Mouse (Mus musculus) c-Kit-positive CD71-negative TER-119-negative erythroid progenitor cells, embryonic 14.5 days (primary cell): Measurements from ENCODE around the gene Naa15.

Source experiments
- DNase-seq: peaks from one replicate; pipeline ENCODE4 v3.0.0-alpha.2; 2013; ENCODE audit warnings: low read depth

The Naa15 gene

DNA sequence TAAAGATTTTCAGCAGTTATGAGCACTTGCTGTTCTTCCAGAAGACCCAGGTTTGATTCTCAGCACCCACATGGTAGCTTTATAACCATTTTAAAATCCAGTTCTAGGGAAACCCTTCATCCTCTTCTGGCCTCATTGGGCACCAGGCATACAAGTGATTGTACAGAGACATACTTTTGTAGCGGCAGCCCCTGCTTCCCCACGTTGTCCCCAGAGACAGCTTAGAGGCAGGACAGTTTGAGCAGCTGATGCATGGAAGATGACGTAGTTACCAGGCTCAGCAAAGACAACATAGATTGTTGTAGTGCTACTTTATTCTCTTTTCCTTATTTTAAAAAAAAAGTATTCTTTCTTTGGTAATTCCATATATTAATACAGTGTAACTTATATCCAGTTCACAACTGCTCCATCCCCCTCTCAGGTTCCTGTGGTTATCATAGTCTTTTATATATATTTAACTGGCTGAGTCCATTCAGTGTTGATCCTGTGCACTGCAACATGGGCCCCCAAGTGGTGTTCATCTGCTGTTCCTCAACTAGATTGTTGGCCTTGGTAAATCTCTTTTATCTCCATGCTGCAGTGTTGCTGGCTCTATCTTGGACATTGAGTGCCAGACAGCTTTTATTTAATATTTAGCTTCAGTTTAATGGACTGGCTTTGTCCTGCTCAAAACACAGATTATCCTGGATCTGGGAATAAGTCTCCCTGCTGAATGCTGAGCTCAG, 20.1 kb downstream of the Naa15 start:
- no peak for DNase-seq

DNA sequence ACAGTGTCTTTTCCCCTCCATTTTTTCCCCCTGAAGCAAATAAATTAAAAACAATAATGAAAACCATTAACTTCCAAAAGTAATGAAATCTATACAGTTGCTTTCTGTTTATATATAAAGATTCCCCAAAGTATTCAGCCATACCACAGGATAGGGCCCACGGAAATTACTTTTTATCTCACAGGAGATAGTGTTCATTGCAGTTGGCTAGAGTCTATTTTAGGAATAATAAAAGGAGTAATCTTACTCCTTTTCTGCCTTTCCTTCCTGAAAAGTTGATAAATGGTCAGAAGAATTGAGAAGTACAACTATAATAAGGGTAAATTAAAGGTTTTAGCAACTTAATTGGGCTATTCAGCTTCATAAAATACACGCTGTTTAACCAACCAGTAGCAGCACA, 53.6 kb downstream of the Naa15 start:
- no peak for DNase-seq

DNA sequence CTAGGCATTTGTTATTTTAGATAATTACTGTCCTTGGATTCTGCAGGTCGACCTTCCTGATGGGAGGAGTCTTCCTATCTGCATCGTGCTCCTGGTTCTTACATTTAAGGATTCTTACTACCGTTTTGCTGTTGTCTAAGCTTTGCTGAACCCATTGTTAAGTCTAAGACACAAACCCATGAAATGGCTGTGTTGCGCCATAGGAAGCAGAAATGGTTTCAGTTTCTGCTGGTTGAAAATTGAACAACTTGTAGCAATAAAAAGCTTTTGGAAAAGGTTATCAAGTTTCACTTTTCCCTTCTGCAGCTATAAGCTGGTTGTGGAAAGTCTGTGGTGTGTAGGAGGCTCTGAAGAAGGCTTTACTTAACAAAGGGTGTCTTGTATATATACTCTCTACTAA, 60.8 kb downstream of the Naa15 start:
- no peak for DNase-seq

DNA sequence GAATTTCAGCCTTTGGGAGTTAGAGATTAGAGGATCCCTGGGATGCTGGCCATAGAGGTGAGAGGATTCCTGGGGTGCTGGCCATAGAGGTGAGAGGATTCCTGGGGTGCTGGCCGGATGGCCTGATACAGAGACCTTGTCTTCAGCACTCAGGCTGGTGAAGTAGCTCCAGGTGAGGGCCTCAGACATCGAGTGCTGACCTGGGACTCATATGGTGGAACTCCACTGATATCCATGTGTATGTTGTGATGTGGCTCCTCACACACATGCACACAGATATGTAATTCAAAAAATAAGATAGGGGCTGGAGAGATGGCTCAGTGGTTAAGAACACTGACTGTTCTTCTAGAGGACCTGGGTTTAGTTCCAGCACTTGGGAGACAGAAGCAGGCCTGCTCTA, 64.9 kb downstream of the Naa15 start:
- no peak for DNase-seq

DNA sequence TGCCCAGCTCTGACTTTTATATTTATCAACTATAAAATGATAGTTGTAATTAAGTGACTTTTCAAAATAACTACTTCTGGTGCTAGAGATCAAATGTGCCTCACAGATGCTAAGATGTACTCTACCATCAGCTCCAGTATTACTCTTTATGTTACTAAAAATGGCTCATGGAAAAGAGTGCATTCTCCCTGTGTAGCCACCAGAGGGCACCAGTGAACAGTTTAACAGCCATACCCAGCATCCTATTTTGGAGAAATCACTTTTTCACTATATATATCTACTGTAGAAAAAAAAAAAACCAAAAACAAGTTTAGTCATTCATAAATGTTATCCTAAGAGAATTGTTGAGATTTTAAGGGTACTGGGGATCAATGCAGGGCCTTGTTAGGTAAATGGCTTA, 66.1 kb downstream of the Naa15 start:
- DNase-seq: peak; percentile 60

DNA sequence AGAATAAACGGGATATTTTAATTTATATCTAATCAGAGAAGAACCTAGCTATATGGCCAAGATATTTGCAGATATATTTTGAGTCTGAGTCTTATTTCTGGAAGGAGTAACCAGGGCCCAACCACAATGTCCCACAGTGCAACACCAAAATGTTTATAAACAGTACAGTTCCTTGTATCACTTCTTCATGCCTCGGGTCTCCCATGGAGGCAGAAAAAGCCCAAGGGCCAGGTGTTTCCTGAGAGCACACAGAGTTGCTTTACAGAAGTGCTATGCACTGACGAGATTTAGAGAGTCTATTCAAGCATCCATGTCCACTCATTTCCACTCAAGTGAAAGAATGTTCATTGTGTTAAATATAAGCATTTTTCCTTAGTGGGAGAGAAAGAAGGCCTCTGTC, 66.9 kb downstream of the Naa15 start:
- no peak for DNase-seq

DNA sequence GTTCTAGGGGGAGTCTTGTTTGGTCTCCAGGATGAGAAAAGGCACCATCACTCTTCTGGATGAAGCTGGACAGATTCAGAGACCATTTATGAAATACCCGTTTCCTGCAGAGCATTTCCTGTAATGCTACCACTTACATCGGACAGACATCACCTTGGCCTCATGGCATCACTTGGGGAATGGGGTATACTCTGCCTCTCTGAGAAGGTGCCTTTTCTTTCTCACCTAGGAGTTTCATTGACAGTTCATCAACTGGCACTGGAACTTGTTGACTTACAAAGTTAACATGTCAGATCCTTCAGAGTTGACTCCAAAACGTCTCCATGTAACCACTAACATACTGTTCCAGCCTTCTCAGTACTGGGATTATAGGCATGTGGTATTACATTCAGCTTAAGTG, 67.8 kb downstream of the Naa15 start:
- DNase-seq: no peak

DNA sequence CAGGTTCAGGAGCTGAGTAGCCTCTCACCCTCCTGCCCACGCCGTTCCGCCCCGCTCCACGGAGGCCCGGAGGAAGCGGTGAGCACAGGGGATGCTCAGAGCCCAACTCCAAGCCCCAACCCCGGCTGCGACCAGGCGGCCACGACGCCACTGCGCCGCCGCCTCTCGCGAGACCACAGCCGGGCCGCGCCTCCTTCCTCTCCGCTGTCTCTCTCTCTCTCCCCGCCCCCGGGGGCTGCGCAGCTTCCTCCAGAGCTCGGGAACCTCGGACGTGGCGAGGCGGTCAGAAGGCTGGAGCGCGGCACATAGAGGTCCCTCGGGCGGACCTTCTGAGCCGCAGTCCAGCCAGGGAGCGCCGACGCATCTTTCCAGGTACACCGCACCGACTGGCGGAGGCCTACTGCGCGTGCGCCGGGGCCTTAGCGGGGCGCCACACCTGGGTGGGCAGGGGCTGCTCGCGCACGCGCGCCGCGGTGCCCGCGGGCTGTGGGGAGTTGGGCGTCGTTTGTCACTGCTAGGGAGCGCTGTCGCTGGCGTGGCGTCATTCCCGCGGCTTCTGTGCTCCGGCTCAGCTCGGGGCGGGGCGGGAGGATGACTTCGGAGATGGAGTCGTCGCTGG, 68.9 kb downstream of the Naa15 start, which contains the start of gene Rab33b:
Gene Rab33b, plus strand, starts transcription at position 180 of the 619 bp plus-strand sequence.
- DNase-seq: peak; percentile 91

DNA sequence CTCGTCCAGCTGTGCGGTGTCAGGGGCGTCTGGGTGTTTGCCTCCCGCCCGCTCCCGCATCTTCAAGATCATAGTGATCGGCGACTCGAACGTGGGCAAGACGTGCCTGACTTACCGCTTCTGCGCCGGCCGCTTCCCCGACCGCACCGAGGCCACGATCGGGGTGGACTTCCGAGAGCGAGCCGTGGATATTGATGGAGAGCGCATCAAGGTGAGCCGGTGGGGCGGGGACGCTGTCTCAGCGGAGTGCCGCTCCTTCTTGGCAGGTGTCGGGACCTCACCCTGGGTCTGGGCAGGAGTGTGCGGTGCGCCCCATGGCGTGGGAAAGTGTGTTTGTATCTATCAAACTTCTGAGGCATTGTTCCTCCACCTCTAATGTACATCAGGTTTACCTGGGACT, 69.4 kb downstream of the Naa15 start:
- DNase-seq: no peak

DNA sequence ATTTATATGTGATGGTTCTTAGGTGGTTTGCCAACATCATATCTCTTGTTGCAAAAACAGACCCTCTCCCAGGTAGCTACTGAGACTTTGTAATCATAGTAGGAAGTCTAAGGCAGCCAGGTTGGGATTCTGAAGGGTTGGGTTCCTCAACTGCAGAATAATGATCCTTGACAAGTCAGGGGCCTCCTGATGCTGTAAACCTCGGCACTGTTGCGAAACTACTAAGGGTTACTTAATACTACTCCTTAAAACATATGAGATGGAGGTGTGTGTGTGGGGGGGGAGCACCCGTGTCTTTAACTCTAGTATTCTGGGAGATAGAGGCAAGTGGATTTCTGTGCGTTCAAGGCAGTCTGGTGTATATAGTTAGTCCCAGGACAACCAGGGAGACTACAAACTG, 70.4 kb downstream of the Naa15 start:
- DNase-seq: no peak

DNA sequence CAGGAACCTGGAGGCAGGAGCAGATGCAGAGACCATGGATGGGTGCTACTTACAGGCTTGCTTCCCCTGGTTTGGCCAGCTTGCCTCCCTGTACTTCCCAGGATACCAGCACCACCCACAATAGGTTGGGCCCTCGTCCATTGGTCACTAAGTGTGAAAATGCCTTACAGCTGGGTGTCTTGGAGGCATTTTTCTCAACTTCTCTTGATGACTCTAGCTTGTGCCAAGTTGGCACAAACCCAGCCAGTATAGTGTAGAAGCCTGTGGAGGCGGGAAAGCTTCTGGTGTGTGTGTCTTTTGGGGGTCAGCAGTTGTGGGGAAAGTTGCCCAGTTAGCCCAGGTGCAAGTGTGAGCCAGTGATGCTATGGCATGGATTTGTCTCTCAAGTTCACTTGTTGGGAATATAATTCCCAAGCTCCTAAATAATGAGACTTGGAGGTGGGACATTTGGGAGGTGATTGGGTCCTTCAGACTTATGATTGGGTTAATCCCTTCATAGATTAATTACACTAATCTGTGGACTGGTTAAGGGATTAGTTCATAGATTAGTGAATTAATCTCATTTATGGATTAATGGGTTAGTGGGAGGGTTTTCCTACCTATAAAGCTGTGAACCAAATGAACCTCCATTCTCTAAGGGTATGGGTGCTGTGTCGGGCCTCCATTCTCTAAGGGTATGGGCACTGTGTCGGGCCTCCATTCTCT, 71.7 kb downstream of the Naa15 start:
- no peak for DNase-seq

DNA sequence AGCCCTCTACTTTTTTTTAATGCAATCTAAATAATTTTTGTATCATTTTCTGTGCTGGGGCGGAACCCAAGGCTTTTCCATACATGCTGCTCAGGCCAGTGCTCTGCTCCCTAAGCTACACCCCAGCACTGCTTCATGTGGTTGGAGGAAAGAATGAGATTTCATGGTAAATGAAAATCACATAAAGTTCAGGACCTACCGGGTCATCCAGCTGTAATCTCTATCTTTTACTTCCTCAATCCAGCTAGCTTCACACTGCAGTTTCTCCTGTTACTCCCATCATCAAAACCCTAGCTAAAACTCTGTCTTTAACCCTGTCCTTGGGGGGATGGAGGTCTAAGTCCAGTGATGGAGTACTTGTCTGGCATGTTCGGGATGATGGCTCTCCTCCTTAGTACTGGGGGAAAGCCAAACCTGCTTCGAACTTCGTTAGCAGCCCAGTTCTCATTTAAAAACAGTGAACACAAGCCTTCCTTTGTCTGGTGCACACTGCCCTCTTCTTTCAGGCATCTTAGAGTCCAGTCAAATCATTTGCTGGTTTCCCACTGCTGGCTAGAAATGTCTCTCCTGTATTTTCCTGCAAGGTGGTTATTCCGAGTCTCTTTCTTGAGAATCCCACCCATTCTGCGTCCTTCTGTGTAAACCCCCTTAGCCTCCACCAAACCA, 75.3 kb downstream of the Naa15 start:
- no peak for DNase-seq

DNA sequence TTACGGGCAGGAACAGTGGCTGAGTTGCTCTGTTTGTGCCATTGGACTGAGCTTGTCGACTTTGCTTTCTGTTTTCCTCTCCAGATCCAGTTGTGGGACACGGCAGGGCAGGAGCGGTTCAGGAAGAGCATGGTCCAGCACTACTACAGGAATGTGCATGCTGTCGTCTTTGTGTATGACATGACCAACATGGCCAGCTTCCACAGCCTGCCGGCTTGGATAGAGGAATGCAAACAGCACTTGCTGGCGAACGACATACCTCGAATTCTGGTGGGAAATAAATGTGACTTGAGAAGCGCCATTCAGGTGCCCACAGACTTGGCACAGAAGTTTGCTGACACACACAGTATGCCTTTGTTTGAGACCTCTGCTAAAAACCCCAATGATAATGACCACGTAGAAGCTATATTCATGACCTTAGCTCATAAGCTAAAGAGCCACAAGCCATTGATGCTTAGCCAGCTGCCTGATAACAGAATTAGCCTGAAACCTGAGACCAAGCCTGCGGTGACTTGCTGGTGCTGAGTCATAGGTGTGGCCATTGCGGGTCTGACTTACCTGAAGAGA, 78.4 kb downstream of the Naa15 start:
- DNase-seq: no peak

DNA sequence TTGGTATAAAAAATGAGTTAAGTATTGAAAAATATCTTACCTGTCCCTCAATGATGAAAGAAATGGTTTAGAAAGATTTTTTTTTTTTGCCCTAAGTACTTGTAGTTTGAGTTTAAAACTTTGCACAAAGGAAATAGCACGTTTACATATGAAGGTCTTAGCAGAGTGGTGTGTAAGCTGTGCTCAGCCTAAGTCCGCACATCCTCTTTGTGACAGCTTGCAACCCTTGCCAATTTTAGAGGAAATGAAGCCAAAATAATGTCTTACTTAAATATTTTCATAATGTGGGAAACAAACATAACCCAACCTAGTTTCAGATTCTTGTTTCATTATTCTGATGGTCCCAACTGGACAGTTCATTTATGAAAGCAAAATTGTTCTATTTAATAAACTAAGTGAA, 79.5 kb downstream of the Naa15 start:
- DNase-seq: no peak

DNA sequence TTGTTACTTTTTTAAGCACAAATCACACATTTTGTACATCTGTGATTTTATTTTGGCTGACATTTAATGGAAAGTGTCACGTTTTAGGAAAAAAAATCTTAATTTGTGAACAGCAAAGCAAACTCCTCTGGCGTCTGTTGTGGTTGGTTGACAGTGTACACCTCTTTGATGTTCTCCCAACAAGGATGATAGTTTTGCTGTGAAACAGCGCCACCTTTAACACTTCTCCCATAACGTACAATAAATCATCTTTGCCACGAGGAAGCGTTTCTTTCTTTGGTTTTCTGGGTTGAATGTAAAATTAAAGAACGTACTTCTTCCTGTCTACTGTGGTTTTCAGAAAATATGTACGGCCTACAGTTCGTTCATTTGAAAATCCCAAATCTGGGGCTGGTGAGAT, 80.7 kb downstream of the Naa15 start:
- DNase-seq: no peak

DNA sequence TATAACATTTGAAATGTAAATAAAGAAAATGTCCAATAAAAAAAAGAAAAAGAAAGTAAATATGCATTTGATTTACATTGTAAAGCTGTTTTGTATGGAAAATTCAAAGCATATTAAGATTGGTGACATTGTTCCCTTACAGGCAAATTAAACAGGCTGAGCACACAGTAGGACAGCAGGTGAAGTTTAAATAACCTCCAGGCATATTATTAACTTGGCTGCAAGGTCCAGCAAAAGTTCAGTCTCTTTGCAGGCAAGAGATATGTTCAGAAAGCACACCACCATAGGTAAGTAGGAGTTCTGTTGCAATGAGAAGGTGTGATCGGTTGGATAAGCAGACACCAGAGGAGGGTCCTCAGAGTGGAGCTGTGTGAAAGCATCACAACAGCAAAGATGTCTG, 83.0 kb downstream of the Naa15 start:
- no peak for DNase-seq

DNA sequence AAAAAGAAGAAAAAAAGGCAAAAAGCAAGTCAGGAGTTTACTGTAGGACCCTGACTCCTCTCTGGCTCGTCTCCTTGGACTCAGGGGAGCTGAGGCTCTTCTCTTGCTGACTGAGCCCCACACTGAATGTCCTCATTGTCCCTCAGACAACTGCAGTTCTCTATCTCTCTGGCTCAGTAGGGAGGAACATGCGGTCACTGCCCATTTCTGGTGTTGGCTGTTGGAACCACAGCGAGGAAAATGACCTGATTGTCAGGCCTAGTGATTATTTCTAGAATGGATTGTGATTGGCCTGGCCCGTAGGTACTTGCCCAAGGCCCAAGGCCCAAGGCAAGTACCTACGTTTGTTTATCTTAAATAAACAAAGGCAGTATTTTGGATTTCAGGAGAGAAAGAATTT, 83.7 kb downstream of the Naa15 start:
- DNase-seq: no peak

DNA sequence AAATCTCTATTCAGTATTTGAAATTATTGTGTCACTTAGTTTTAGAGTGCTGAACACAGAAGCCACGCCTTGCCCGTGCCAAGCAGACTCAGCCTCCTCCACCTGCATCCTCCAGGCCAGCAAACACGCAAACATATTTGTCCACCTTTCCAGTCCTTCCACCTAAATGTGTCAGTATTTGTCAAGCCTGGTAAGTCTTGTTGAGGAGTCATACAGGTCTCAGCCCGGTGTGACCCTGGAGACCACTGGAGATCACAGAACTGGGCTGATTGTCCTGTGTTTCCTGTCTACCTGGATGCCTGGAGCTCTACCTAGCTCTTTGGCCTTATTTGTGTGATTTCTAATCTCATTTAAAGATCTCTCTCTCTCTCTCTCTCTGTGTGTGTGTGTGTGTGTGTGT, 84.9 kb downstream of the Naa15 start:
- DNase-seq: no peak

DNA sequence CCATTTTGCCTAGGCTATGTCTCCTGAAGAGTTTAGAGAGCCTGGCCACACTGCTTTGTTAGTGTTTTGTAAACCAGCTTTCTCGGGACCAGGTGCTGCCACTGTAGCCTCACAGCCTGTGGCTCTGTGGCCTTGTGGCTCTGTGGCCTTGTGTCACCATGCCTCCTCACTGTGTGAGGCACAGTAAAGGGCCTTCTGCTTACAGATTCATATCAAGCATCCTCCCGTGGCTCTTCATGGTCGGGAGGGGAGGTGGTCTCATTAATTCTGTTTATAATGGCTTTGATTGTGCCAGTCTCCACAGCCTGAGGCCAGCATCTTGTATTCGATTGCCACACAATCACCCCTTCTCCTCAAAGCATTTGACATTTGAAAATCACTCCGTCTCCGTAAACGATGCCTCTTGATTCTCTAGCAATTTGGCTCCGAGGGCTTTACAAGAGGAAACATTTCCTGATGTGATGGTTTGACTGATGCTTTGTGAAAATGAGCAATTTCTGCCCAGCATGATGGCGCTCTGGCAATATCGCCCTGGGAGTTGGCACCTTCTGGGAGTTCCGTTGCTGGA, 89.5 kb downstream of the Naa15 start:
- DNase-seq: no peak

DNA sequence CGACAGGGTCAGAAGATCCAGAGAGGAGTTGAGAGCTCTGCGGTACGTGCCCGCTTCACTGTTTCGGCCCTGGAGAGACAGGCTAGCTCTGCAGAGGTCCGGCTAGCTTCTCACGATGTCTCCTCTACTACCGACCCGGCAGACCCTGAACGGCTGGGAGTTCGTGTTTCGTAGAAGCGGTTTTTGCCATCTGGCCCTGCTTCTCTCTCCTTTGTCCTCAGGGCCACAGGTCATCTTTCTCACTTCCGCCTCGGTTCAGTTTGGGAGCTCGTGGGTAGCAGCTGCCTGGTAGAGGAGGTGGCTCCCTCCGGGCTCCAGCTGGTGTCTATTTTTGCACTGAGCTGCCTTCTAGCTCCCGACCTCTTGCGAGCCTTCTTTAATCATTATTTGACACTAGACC, 90.5 kb downstream of the Naa15 start:
- DNase-seq: no peak

DNA sequence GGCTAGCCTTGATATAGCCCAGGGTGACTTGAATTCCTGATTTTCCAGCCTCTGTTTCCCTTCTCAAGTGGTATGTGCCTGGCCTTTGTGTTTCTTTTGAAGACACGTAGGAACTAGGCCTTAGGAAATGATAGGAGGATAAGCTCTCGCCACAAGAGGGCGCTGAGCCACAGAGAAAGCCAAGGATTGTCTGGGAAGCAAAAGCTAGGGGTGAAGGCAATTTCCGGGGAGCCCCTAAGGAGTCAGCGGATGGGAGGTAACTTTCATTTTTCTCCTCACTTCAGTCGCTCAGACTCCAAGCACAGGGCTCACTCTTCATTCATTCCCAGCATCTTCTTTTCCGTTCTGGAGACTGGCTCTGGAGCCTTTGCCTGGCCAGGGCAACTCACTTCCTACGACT, 96.0 kb downstream of the Naa15 start:
- DNase-seq: peak; percentile 81

DNA sequence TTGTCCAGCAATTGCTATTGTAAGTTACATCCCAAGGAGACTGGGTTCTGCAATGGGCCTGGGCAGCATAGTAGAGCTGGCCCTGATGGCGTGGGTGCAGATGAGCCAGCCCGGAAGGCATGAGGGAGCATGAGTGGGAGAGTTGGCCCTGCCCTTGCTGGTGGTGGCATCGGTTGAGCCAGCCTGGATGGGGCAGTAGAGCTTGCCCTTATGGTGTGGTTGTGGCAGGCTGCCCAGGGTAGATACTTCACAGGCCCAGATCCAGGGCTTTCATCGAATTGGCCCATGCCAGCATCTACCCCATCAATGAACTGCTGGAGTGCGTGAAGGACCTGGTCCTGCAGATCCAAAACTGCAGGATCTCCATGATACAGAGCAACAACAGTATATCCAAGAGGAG, 97.0 kb downstream of the Naa15 start:
- no peak for DNase-seq
